Mouse (Mus musculus) right cerebral cortex, postnatal 10 days (tissue): ENCODE data around the gene 2210408I21Rik.
A peak's percentile ranks its signal among the peaks of the same experiment; 100 is the strongest.

ENCODE experiments used
- DNase-seq, 2 experiments: peaks; one replicate each; pipeline ENCODE4 v3.0.0; 2021; ENCODE audit warnings: low spot score in 2 of 2

Gene 2210408I21Rik

DNA sequence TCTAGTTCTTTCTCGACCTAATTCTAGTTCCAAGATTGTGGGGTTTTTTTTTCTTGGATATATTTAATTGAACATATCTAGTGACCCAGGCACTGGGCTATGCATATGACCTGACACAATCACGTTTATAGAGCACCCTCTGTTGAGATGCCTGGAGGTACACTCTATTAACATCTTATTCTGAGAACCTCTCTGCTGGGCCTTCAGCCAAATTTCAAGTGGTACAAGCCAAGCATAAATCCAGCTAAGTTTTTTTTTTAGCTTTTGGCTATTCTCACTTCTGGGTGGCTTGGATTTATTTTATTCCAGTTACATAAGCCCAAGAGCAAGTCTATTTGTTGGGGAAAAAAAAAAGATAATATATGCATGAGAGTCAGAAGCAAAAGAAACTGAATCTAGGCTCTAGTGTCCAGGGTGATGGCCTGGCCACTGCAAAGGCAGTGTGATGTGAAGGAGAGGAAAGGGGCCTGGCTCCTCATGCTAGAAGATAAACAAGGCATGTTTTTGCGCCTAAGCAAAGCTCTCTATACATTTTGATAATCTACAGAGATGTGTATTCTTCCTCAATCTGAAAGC, 139.9 kb downstream of the 2210408I21Rik start:
- DNase-seq, result peak; percentile 62 to 74

DNA sequence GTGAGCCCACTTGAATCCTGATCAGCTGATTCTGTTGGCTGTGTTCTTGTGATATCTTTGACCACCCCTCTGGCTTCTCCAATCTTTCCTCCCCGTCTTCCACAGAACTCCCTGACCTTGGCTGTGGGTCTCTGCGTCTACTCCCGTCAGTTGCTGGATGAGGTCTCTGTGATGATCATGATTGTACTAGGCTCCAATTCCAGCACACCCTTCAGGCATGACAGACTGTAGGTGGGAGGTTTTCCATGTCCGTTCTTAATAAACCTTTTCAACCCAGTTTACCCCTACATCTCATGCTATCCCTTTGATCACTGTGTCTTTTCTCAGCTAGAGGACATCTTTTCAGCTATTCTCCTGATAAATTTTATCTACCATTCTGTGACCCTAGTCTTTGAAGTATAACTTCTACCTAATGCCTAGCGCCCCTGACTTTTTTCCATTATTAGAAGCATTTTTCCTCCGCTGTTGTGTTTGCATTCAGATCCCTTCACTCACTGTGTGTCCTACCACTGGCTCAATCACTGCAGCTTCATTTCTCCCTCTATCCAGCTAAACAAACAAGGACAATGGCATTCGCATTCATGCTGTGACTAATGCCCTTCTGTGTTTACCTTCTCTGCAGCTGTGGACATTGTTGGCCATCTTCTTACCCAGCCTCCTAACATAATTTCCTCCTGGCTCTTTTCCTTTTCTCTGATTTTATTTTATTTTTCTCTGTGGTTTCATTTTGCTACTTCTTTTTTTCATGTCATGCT, 143.5 kb downstream of the 2210408I21Rik start:
- DNase-seq, result no peak

- DNase-seq, result peak; percentile 51 to 69
These were observed 160.2 kb downstream of the 2210408I21Rik start for GRCm38 (mm10) chr13:77295519-77295918.

- no peak for DNase-seq
These were observed 188.8 kb downstream of the 2210408I21Rik start for GRCm38 (mm10) chr13:77324101-77324500.

GRCm38 (mm10) chr13:77326174-77326959, 191.0 kb downstream of the 2210408I21Rik start:
- DNase-seq, result no peak

DNA sequence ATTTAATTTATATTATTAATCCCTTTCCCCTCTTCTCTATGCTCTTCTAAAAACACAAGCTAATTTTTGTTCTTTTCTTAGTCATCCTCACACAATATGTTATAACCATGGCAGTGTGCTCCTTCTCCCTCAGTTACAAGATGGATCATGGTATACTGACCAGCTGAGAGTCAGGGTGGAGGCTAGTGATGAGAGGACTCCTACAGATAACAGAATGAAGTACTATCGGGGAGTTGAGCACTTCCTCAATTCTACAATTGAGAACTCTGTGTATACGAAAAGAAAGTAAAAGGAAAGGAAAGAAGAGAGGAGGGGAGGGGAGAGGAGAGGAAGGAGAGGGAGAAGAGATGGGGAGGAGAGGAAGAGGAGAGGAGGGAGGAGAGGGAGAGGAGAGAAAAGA, 206.8 kb downstream of the 2210408I21Rik start:
- DNase-seq, result no peak

GRCm38 (mm10) chr13:77385448-77385970, 250.2 kb downstream of the 2210408I21Rik start:
- DNase-seq, result no peak

DNA sequence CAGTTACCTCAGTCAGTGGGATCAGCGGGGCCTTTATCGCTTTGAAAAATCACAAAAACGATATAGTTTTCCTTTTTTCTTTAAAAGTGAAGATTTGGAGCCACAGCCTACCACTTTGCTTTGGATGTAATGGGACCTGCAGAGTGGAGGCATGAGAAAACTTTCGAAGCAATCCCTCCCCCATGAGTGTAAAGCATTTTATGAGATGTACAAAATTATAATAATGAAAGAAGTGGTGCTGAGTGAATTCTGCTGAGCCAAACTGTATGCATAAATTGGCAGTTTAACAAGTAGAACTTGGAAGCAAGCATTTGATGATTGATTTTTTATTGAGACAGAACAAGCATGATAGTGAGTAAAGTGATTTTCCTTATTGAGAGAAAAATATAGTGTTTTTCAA, 250.7 kb downstream of the 2210408I21Rik start:
- DNase-seq, result no peak

- no peak for DNase-seq
These were observed 252.8 kb downstream of the 2210408I21Rik start for GRCm38 (mm10) chr13:77388148-77388547.

DNA sequence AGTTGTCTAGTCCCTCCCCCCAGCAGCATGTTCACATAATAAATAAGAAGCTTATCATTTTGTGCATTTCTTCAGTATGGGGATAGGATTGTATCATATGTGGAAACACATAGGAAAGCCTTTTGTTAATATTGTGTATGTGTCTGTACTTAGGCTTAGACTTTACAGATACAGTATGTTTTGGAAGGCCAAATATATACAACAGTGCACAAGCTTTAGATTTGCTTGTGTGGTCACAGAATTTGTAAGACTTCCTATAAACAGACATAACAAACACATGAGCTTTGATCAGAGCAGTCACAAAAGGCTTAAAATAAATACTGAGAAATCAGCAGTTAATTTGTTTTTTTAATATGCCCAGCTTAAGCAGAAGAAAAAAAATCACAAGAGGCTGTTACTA, 253.9 kb downstream of the 2210408I21Rik start:
- DNase-seq, result no peak

DNA sequence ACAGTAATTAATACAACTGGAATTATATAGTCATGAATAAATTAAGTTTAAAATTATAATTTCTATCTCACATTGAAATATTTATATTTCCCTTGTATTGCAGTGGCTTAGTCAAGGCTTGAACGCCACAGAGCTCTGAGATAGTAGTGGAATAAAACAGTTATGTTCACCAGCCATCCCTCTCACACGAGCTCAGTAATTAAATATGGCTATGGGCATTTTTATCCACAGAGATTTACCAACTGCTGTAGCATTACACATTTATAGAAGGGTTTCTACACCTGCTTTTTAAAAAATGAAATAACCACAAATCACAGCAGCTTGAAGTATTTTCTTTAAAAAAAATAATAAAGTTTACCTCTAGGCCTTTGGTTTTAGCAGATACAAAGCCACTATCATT, 261.0 kb downstream of the 2210408I21Rik start:
- DNase-seq, result no peak

GRCm38 (mm10) chr13:77396981-77397380, 261.6 kb downstream of the 2210408I21Rik start:
- DNase-seq, result peak; percentile 31 to 46

GRCm38 (mm10) chr13:77397646-77398045, 262.3 kb downstream of the 2210408I21Rik start:
- DNase-seq, result no peak

DNA sequence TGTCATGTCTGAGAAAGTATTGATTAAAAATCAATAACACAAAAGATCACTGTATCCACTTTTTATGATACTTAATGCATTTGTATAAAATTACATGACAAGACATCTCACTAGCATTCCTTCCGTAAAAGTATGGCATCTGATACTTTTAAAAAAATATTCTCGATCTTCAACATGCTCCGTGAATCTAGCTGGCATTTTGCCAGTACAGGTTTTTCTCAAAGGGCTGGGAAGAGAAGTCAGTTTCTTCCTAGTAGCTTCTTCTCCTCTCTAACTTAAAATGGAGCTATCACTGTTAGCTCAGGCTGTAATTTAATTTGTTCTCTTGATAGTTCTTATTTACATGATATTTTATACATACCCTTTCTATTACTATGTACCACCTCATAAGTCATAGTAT, 263.1 kb downstream of the 2210408I21Rik start:
- DNase-seq, result no peak

DNA sequence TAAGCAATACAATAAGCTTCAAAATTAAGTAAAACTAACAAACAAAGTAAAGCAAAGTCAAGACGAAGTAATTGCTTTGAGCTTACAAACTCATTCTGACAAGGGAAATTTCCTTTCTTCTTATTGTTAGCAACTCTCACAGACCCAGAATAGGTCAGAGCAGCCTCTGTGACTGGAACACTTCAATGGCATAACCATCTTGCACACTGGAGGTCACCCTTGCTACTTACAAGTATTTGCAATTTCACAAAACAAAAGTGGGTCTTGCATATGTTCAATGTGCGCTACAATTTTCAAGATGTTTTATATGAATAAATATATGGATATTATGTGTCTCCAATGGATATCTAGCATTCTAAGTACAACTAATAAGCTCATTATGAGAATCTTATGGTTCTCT, 265.4 kb downstream of the 2210408I21Rik start:
- no peak for DNase-seq

- no peak for DNase-seq
These were observed 273.2 kb downstream of the 2210408I21Rik start for GRCm38 (mm10) chr13:77408530-77408929.

DNA sequence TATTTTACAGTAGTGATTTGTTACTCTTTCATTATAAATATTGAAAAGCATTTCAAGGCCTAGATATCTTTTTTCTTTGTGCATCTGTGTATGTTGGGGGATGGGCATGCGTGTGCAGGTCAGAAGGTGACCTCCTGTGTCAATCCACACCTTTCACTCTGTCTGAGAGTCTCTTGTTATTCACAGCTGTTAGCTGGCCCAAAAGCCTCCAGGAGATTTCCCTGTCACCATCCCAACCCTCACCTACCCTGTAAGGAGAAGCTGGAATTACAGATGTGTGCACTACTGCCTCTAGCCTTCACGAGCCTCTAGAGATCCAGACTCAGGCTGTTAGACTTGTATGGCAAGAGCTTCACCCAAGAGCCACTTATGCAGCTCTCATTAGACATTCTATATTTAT, 274.5 kb downstream of the 2210408I21Rik start:
- DNase-seq, result no peak

GRCm38 (mm10) chr13:77412829-77413228, 277.5 kb downstream of the 2210408I21Rik start:
- DNase-seq, result no peak

GRCm38 (mm10) chr13:77450007-77450567, 314.7 kb downstream of the 2210408I21Rik start:
- no peak for DNase-seq

DNA sequence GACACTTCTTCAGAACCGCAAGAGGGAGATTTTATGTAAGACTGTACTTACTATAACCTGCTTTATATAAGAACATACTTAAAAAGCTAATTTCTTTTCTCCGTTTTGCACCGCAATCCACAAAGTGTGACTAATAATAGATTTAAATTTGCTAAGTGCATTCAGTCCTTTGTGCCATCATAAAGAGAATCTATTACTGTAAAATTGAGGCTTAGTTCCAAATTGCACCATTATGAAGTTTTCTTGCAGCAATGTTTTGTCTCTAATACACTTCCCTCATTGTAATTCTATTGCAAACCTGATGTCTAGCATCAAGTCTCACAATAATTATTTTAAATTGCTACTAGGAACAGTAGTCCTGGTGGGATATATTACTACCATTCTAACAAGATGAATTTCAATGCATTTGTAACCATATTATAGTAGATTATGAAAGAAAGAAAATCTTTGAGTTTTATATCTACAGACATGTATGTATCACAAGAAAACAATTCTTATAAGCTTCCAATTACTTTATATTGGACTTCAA, 334.8 kb downstream of the 2210408I21Rik start:
- no peak for DNase-seq

GRCm38 (mm10) chr13:77476420-77476819, 341.1 kb downstream of the 2210408I21Rik start:
- DNase-seq, result no peak
